13 mouse cellular contexts compared by ENCODE assay signal in genomic region chr5:114024885-114025284, GRCm38 (mm10). TPM values are rescaled to one million over a fixed set of nuclear protein-coding genes. Genes with fewer than 3 reads are reported as not detected.
DNase-seq lines count a peak whose midpoint lies in the region; ATAC-seq lines count a peak whose summit lies in the region.
"Had no signal": no experiment of that assay in that cellular context is flagged by ENCODE, and none has a peak within 500 bp of the region (broad histone marks: within the 10 kb centered on the region; RNA-seq: fewer than 3 reads in every experiment).

No protein-coding gene starts in this region.

- no peak overlapping the region for H3K27ac ChIP-seq in kidney, embryonic 16.5 days (ENCODE audit: low read length)
- H3K27ac ChIP-seq in embryonic facial prominence, embryonic 10.5 days (replicated peaks), result no peak overlapping the region
- no peak overlapping the region for H3K27ac ChIP-seq in hindbrain, embryonic 15.5 days (replicated peaks)
- H3K27ac ChIP-seq in neural tube, embryonic 12.5 days, result no peak overlapping the region
- H3K27ac ChIP-seq: macrophage had no signal

- no peaks in the 10 kb centered on the region for H3K27me3 ChIP-seq in kidney, embryonic 16.5 days (ENCODE audit: insufficient read depth, low read length)
- H3K27me3 ChIP-seq in embryonic facial prominence, embryonic 10.5 days (replicated peaks; ENCODE audit: low read depth, poor library complexity, severe bottlenecking), result no peaks in the 10 kb centered on the region
- H3K27me3 ChIP-seq in hindbrain, embryonic 15.5 days, result no peaks in the 10 kb centered on the region
- H3K27me3 ChIP-seq in neural tube, embryonic 12.5 days (replicated peaks), result no peaks in the 10 kb centered on the region
- H3K27me3 ChIP-seq: CH12.LX had no signal

- H3K4me3 ChIP-seq in kidney, embryonic 16.5 days (ENCODE audit: low read length), result no peak overlapping the region
- H3K4me3 ChIP-seq in embryonic facial prominence, embryonic 10.5 days, result peak overlapping the region; percentile 8
- H3K4me3 ChIP-seq in hindbrain, embryonic 15.5 days, result no peak overlapping the region
- H3K4me3 ChIP-seq in neural tube, embryonic 12.5 days, result no peak overlapping the region

- 0 out of 2 replicates have a peak, but pooled peaks cover 5% of the 10 kb centered on the region for H3K4me1 ChIP-seq in kidney, embryonic 16.5 days (ENCODE audit: insufficient read depth, low read length)
- H3K4me1 ChIP-seq in embryonic facial prominence, embryonic 10.5 days, result peaks cover 20% of the 10 kb centered on the region
- H3K4me1 ChIP-seq in hindbrain, embryonic 15.5 days (replicated peaks), result peaks cover 7% of the 10 kb centered on the region
- H3K4me1 ChIP-seq in neural tube, embryonic 12.5 days, result peaks cover 8% of the 10 kb centered on the region; the same call in 1 of the 2 replicates

- intact Hi-C loops in heart, postnatal 36 days (cut with DNase I), result no loop called here

- 7% methylated on average over 10 of the region's 10 CpGs for WGBS in kidney, embryonic 16.5 days
- 12% methylated on average over 10 of the region's 10 CpGs for WGBS in embryonic facial prominence, embryonic 10.5 days
- 10% methylated on average over 10 of the region's 10 CpGs for whole genome bisulfite sequencing in hindbrain, embryonic 15.5 days
- 12% methylated on average over 10 of the region's 10 CpGs for WGBS in neural tube, embryonic 12.5 days

- no peak for DNase-seq in kidney, postnatal 14 days
- DNase-seq in embryonic facial prominence, embryonic 10.5 days (ENCODE audit: low spot score), result peak; percentile 67
- no peak for DNase-seq in frontal cortex, adult 2 months (ENCODE audit: extremely low spot score in 1 of 2, low spot score in 1 of 2)
- DNase-seq in T-cell, adult 2 months (ENCODE audit: low spot score), result no peak
- no peak for DNase-seq in heart, postnatal 36 days
- DNase-seq: adrenal gland, adult 2 months had no signal

- no peak overlapping the region for H3K9ac ChIP-seq in kidney, embryonic 16.5 days (replicated peaks; ENCODE audit: low read length)
- H3K9ac ChIP-seq in hindbrain, embryonic 15.5 days, result no peak overlapping the region
- no peak overlapping the region for H3K9ac ChIP-seq in neural tube, embryonic 12.5 days

- 0 out of 2 replicates have a peak, but pooled peaks have one; percentile 16 for ATAC-seq in kidney, embryonic 16.5 days (ENCODE audit: low FRiP score, low TSS enrichment)
- ATAC-seq in hindbrain, embryonic 15.5 days (ENCODE audit: low FRiP score, low read depth), result peak; percentile 44; the same call in 1 of the 2 replicates
- ATAC-seq in neural tube, embryonic 12.5 days (ENCODE audit: low FRiP score, low read depth), result no peak

- 0 out of 2 replicates have a peak overlapping the region, but pooled peaks have one; percentile 29 for H3K4me2 ChIP-seq in kidney, embryonic 16.5 days (replicated peaks; ENCODE audit: low read depth, low read length)
- H3K4me2 ChIP-seq in hindbrain, embryonic 15.5 days, result peak overlapping the region; percentile 33
- H3K4me2 ChIP-seq in neural tube, embryonic 12.5 days (replicated peaks), result peak overlapping the region; percentile 35

- H3K9me3 ChIP-seq in kidney, embryonic 16.5 days (ENCODE audit: low read length), result no peaks in the 10 kb centered on the region
- no peaks in the 10 kb centered on the region for H3K9me3 ChIP-seq in embryonic facial prominence, embryonic 10.5 days
- no peaks in the 10 kb centered on the region for H3K9me3 ChIP-seq in hindbrain, embryonic 15.5 days
- no peaks in the 10 kb centered on the region for H3K9me3 ChIP-seq in neural tube, embryonic 12.5 days

- H3K36me3 ChIP-seq in kidney, embryonic 16.5 days (ENCODE audit: insufficient read depth, low read length), result no peaks in the 10 kb centered on the region
- no peaks in the 10 kb centered on the region for H3K36me3 ChIP-seq in embryonic facial prominence, embryonic 10.5 days (replicated peaks)
- H3K36me3 ChIP-seq in hindbrain, embryonic 15.5 days, result peaks cover 5% of the 10 kb centered on the region; the same call in 1 of the 2 replicates
- 0 out of 2 replicates have a peak, but pooled peaks cover 3% of the 10 kb centered on the region for H3K36me3 ChIP-seq in neural tube, embryonic 12.5 days

RNA-seq across cellular contexts. Expression of gene Dao, which starts 21.4 kb away (rescaled TPM):
- polyA plus RNA-seq in kidney, embryonic 16.5 days (2015; fragmentation: Nextera tagmentation; extraction: Ambion mirVana), result 20.4 and 22.5 TPM in 2 replicates
- not detected in 2 replicates for polyA plus RNA-seq in embryonic facial prominence, embryonic 10.5 days (2016; fragmentation: Nextera tagmentation; extraction: Ambion mirVana)
- 0.09 TPM in 1 of 2 replicates, not detected in the other for polyA plus RNA-seq in hindbrain, embryonic 15.5 days (2015; fragmentation: Nextera tagmentation; extraction: Ambion mirVana)
- not detected in 2 replicates for polyA plus RNA-seq in neural tube, embryonic 12.5 days (2016; fragmentation: Nextera tagmentation; extraction: Ambion mirVana)
- polyA plus RNA-seq in frontal cortex, adult 2 months (2012; rRNA removed), result 0.15 and 0.18 TPM in 2 replicates
- total RNA-seq in heart, postnatal 36 days (2021), result not detected
- total RNA-seq: adrenal gland, adult 2 months had no signal
- polyA plus RNA-seq: adrenal gland, adult 2 months; cortical plate, adult 2 months; heart, embryonic 14.5 days; macrophage had no signal

RNA-seq across cellular contexts. Expression of gene Ssh1, which starts 31.2 kb away (rescaled TPM):
- 15.0 and 16.7 TPM in 2 replicates for polyA plus RNA-seq in kidney, embryonic 16.5 days (2015; fragmentation: Nextera tagmentation; extraction: Ambion mirVana)
- polyA plus RNA-seq in embryonic facial prominence, embryonic 10.5 days (2016; fragmentation: Nextera tagmentation; extraction: Ambion mirVana), result 15.6 and 17.9 TPM in 2 replicates
- 12.4 and 12.8 TPM in 2 replicates for polyA plus RNA-seq in hindbrain, embryonic 15.5 days (2015; fragmentation: Nextera tagmentation; extraction: Ambion mirVana)
- polyA plus RNA-seq in neural tube, embryonic 12.5 days (2016; fragmentation: Nextera tagmentation; extraction: Ambion mirVana), result 19.3 and 21.0 TPM in 2 replicates
- 12.1 and 12.5 TPM in 2 replicates for polyA plus RNA-seq in frontal cortex, adult 2 months (2012; rRNA removed)
- total RNA-seq in heart, postnatal 36 days (2021), result 10 to 100 TPM; 14.7 to 15.7 TPM

RNA-seq across cellular contexts. Expression of gene Usp30, which starts 40.4 kb away (rescaled TPM):
- 12.0 and 14.0 TPM in 2 replicates for polyA plus RNA-seq in kidney, embryonic 16.5 days (2015; fragmentation: Nextera tagmentation; extraction: Ambion mirVana)
- polyA plus RNA-seq in embryonic facial prominence, embryonic 10.5 days (2016; fragmentation: Nextera tagmentation; extraction: Ambion mirVana), result 11.9 and 12.9 TPM in 2 replicates
- polyA plus RNA-seq in hindbrain, embryonic 15.5 days (2015; fragmentation: Nextera tagmentation; extraction: Ambion mirVana), result 17.0 and 18.5 TPM in 2 replicates
- polyA plus RNA-seq in neural tube, embryonic 12.5 days (2016; fragmentation: Nextera tagmentation; extraction: Ambion mirVana), result 15.5 and 18.4 TPM in 2 replicates
- polyA plus RNA-seq in frontal cortex, adult 2 months (2012; rRNA removed), result 31.5 and 34.5 TPM in 2 replicates
- 10 to 100 TPM; 11.3 to 13.5 TPM for total RNA-seq in heart, postnatal 36 days (2021)

Comparison
In these comparisons a context has a peak if more than half of its experiments do, and no peak if none do; other contexts are left out.
1. RNA of gene Dao, which starts 21.4 kb away (polyA plus RNA-seq): 20.4 to 22.5 TPM in kidney, embryonic 16.5 days; 0.15 to 0.18 TPM in frontal cortex, adult 2 months, 0.09 TPM in hindbrain, embryonic 15.5 days, not detected in embryonic facial prominence, embryonic 10.5 days and not detected in neural tube, embryonic 12.5 days; every median in the first group is over 10 times any median in the second.
2. Peak in every context shown above with its lines, with median percentiles within 50 percentile points of each other: H3K4me2 ChIP-seq.